Mouse (Mus musculus) 416B (cell line): ENCODE data around the gene Styx.
A peak's percentile ranks its signal among the peaks of the same experiment; 100 is the strongest.
"Not testable (repeated sequence)": the region's sequence is repeated elsewhere in the genome, so short reads cannot be mapped to it uniquely, and the experiment has no call there.

Experiments
- DNase-seq: peaks from one replicate; pipeline ENCODE4 v3.0.0; 2011; ENCODE audit warnings: low read depth

Gene Styx

GRCm38 (mm10) chr14:45364211-45365195 is 13.6 kb downstream of the Styx start:
- DNase-seq: no peak

GRCm38 (mm10) chr14:45365196-45365587 is 14.3 kb downstream of the Styx start:
- DNase-seq: no peak

- DNase-seq: no peak
Observed at GRCm38 (mm10) chr14:45378771-45379170, 27.9 kb downstream of the Styx start.

- no peak for DNase-seq
Observed at GRCm38 (mm10) chr14:45380756-45381155, 29.9 kb downstream of the Styx start.

- peak; percentile 41 for DNase-seq
Observed at GRCm38 (mm10) chr14:45382912-45383311, 32.0 kb downstream of the Styx start.

- DNase-seq: peak; percentile 43
Observed at GRCm38 (mm10) chr14:45385596-45385995, 34.7 kb downstream of the Styx start.

GRCm38 (mm10) chr14:45387480-45387879 is 36.6 kb downstream of the Styx start:
- DNase-seq: peak; percentile 72

- peak; percentile 88 for DNase-seq
Observed at GRCm38 (mm10) chr14:45388345-45389181, 37.7 kb downstream of the Styx start.

GRCm38 (mm10) chr14:45389194-45389593 is 38.3 kb downstream of the Styx start:
- DNase-seq: no peak

- DNase-seq: peak; percentile 61
Observed at GRCm38 (mm10) chr14:45399836-45400235, 48.9 kb downstream of the Styx start.

GRCm38 (mm10) chr14:45403651-45404050 is 52.8 kb downstream of the Styx start:
- peak; percentile 56 for DNase-seq

GRCm38 (mm10) chr14:45404813-45405212 is 53.9 kb downstream of the Styx start, which contains the start of gene Gnpnat1:
Gnpnat1 (minus strand) TSS chr14:45404913.
- DNase-seq: not testable (repeated sequence)

- no peak for DNase-seq
Observed at GRCm38 (mm10) chr14:45416265-45416664, 65.4 kb downstream of the Styx start.

GRCm38 (mm10) chr14:45418553-45418952 is 67.7 kb downstream of the Styx start:
- no peak for DNase-seq

GRCm38 (mm10) chr14:45419323-45419722 is 68.4 kb downstream of the Styx start:
- no peak for DNase-seq

- no peak for DNase-seq
Observed at GRCm38 (mm10) chr14:45422371-45422770, 71.5 kb downstream of the Styx start.

- DNase-seq: peak; percentile 81
Observed at GRCm38 (mm10) chr14:45423220-45423619, 72.3 kb downstream of the Styx start.

GRCm38 (mm10) chr14:45430066-45430842 is 79.4 kb downstream of the Styx start:
- no peak for DNase-seq

- DNase-seq: peak; percentile 11
Observed at GRCm38 (mm10) chr14:45432003-45432402, 81.1 kb downstream of the Styx start.

GRCm38 (mm10) chr14:45434220-45434619 is 83.3 kb downstream of the Styx start:
- peak; percentile 19 for DNase-seq

- no peak for DNase-seq
Observed at GRCm38 (mm10) chr14:45438250-45438930, 87.5 kb downstream of the Styx start.
